Mouse (Mus musculus): ENCODE data around the gene Cyp2t4. TPM values are rescaled to one million over a fixed set of nuclear protein-coding genes. Genes with fewer than 3 reads are reported as not detected.

The Cyp2t4 gene
- polyA plus RNA-seq, 1 experiment from 2014 or later: 0.11 TPM

DNA sequence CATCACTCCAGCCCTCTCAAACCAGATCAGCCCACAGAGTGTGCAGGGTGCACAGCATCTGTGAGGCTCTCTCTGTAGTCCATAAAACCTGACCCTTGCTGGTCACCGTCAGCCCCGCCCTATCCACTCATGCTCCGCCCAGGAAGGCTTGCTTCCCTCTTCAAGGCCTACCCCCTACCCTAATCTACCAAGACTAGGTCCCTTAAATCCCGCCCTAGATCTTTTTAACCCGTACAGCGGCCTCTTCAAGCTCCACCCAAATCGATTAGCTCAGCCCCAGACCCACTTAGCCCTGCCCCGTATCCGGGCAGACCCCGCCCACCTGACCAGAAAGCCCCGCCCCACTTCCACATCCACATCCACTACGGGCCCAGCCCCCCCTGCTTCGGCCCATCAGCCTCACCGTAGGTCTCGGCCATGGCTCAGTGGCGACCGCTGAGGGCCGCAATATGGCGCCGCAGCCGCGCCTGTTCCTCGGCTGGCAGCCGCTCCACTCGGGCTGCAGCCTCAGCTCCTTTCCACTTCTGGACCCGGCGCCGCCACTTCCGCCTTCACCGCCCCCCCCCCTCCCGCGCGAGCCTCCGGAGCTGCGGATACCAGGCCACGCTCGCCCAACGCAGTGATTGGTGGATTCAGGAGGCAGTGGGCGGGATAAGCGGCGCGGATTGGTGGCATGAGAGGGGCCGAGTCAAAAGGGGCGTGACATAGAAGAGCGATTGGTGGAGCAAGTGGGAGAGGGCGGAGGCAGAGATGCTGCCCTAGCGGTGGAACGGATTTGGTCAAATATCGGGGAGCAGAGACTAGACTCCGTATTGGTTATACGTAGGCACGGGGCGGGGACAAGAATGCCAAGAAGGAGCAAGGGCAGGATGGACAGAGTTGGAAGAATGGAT lies 25.1 kb downstream of the Cyp2t4 start, which contains the start of gene Rab4b:
Gene Rab4b, minus strand, starts transcription at position 573 of the 893 bp plus-strand sequence.
- peak within 1 kb of the TSS; percentile 76 for H3K4me3 ChIP-seq
- H3K27me3 ChIP-seq (ENCODE audit: insufficient read depth, poor library complexity, severe bottlenecking): no peaks in the 10 kb centered on the region
- no peaks in the 10 kb centered on the region for H3K9me3 ChIP-seq
- peak; percentile 100 for DNase-seq (ENCODE audit: low spot score)
- peaks cover 3% of the 10 kb centered on the region; the same call in 1 of the 2 replicates for H3K4me1 ChIP-seq
- under 1% methylated on average over 53 of the region's 53 CpGs for WGBS
- peaks cover 26% of the 10 kb centered on the region for H3K36me3 ChIP-seq
- H3K27ac ChIP-seq: peak within 1 kb of the TSS; percentile 92

- peaks cover 24% of the 10 kb centered on the region for H3K36me3 ChIP-seq
- WGBS: 45% methylated on average over 16 of the region's 16 CpGs
- peaks cover 3% of the 10 kb centered on the region; the same call in 1 of the 2 replicates for H3K4me1 ChIP-seq
- DNase-seq (ENCODE audit: low spot score): no peak
- no peaks in the 10 kb centered on the region for H3K9me3 ChIP-seq
- H3K27ac ChIP-seq: peak overlapping the region; percentile 92
- no peaks in the 10 kb centered on the region for H3K27me3 ChIP-seq (ENCODE audit: insufficient read depth, poor library complexity, severe bottlenecking)
- peak overlapping the region; percentile 76 for H3K4me3 ChIP-seq
Measured at GRCm38 (mm10) chr7:27179217-27179918, 25.9 kb downstream of the Cyp2t4 start.

DNA sequence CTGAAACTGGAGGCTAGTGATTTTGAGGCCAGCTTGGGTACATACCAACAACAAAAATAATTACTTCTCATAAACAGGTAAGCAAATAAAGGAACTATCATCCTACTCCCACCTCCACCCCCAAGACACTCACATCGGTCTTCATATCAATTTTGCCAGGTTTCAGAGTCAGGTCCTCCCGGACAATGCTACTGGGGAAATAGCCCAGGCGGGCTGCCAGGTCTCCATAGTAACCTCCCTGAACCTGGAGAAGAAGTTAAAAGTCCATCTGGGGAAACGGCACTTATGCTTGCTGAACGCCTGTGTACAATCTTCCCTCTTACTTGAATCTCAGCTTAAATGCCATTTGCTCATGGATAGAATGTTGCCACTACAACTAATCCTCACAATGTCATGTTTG lies 26.5 kb downstream of the Cyp2t4 start:
- Histone ChIP-seq H3K4me3 (no peak overlapping the region), H3K9me3 (no peaks in the 10 kb centered on the region), H3K36me3 (peaks cover 24% of the 10 kb centered on the region), H3K4me1 (peaks cover 3% of the 10 kb centered on the region; the same call in 1 of the 2 replicates), H3K27me3 (ENCODE audit: insufficient read depth, poor library complexity, severe bottlenecking) (no peaks in the 10 kb centered on the region), H3K27ac (no peak overlapping the region)
- 79% methylated on average over 5 of the region's 5 CpGs for WGBS
- DNase-seq (ENCODE audit: low spot score): no peak

- no peak for DNase-seq (ENCODE audit: low spot score)
Measured at GRCm38 (mm10) chr7:27180837-27181695, 27.6 kb downstream of the Cyp2t4 start, which contains the start of the genes Gm21983 and Mia. Gm21983 (minus strand) TSS chr7:27181086. Mia (minus strand) TSS chr7:27181157.

DNA sequence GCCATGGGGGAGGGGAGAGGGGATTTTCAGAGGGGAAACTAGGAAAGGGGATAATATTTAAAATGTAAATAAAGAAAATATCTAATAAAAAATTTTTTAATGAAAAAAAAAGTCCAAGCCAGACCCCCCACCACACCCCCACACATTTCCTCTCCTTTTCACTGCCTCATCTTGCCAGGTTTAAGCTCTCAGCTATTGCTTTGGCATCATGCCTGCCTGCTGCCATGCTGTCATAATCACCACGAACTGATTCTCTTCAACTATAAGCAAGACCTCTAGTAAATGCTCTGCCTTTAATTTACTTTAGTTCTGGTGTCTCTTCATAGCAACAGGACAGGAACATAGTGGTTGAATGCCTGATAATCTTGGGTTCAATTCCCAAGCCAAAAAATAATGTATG lies 29.0 kb downstream of the Cyp2t4 start:
- peaks cover 42% of the 10 kb centered on the region for H3K36me3 ChIP-seq
- no peaks in the 10 kb centered on the region for H3K27me3 ChIP-seq (ENCODE audit: insufficient read depth, poor library complexity, severe bottlenecking)
- DNase-seq (ENCODE audit: low spot score): no peak
- no peak overlapping the region for H3K27ac ChIP-seq
- H3K9me3 ChIP-seq: no peaks in the 10 kb centered on the region
- 92% methylated on average over 1 of the region's 1 CpGs for WGBS
- no peak overlapping the region for H3K4me3 ChIP-seq
- peaks cover 3% of the 10 kb centered on the region; the same call in 1 of the 2 replicates for H3K4me1 ChIP-seq

More at GRCm38 (mm10) chr7:27180837-27181695, 27.6 kb downstream of the Cyp2t4 start, which contains the start of the genes Gm21983 and Mia:
- Histone ChIP-seq H3K27ac (no peak within 1 kb of the TSS), H3K9me3 (no peaks in the 10 kb centered on the region), H3K36me3 (peaks cover 28% of the 10 kb centered on the region), H3K4me3 (no peak within 1 kb of the TSS), H3K27me3 (ENCODE audit: insufficient read depth, poor library complexity, severe bottlenecking) (no peaks in the 10 kb centered on the region), H3K4me1 (peaks cover 3% of the 10 kb centered on the region; the same call in 1 of the 2 replicates)
- 68% methylated on average over 14 of the region's 14 CpGs for WGBS

DNA sequence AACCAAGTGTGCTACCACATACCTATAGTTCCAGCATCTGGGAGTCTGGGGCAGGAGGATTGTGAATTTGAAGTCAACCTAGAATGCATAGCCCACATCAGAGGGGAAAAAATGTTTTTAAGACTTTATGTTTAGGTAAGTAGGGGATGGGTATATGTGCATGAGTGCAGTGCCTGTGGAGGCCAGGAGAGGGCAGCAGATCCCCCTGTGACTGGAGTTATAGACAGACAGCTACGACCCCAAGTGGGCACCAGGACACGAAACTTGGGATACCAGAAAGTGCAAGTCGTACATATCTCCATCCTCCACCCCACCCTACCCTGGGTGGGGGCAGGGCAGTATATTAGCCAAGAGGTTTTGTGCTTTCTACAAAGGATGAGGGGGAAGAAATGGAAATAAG lies 31.4 kb downstream of the Cyp2t4 start:
- no peak for DNase-seq (ENCODE audit: low spot score)
- no peaks in the 10 kb centered on the region for H3K4me1 ChIP-seq
- no peak overlapping the region for H3K4me3 ChIP-seq
- peaks cover 67% of the 10 kb centered on the region for H3K36me3 ChIP-seq
- no peaks in the 10 kb centered on the region for H3K9me3 ChIP-seq
- 66% methylated on average over 3 of the region's 3 CpGs for WGBS
- no peaks in the 10 kb centered on the region for H3K27me3 ChIP-seq (ENCODE audit: insufficient read depth, poor library complexity, severe bottlenecking)
- H3K27ac ChIP-seq: no peak overlapping the region

DNA sequence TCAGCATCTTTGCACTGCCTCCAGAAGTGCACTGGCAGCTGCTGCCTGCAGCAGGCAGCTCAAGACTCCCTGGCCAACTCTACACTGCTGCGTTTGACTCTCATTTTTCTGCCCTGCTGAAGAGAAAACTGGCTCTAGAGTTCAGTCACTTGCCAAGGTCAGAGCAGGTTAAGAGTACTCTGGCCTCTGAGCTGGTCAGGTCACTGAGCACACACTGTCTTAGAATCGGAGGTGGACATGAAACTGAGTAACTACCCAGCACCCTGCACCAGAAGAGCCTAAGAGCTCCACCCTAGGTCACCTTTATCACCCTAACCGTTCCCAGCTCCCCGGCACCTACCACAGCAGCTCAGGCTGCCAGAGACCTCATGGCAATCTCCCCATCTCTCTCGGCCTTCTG lies 32.5 kb downstream of the Cyp2t4 start:
- 85% methylated on average over 5 of the region's 5 CpGs for WGBS
- no peak overlapping the region for H3K4me3 ChIP-seq
- H3K27ac ChIP-seq: no peak overlapping the region
- H3K4me1 ChIP-seq: no peaks in the 10 kb centered on the region
- H3K27me3 ChIP-seq (ENCODE audit: insufficient read depth, poor library complexity, severe bottlenecking): no peaks in the 10 kb centered on the region
- DNase-seq (ENCODE audit: low spot score): no peak
- H3K9me3 ChIP-seq: no peaks in the 10 kb centered on the region
- H3K36me3 ChIP-seq: peaks cover 77% of the 10 kb centered on the region

GRCm38 (mm10) chr7:27189271-27189931 lies 35.9 kb downstream of the Cyp2t4 start:
- H3K27ac ChIP-seq: no peak overlapping the region
- DNase-seq (ENCODE audit: low spot score): no peak
- H3K27me3 ChIP-seq (ENCODE audit: insufficient read depth, poor library complexity, severe bottlenecking): no peaks in the 10 kb centered on the region
- WGBS: 95% methylated on average over 10 of the region's 10 CpGs
- peaks cover 97% of the 10 kb centered on the region for H3K36me3 ChIP-seq
- no peak overlapping the region for H3K4me3 ChIP-seq
- peaks cover 6% of the 10 kb centered on the region; the same call in 1 of the 2 replicates for H3K4me1 ChIP-seq
- H3K9me3 ChIP-seq: no peaks in the 10 kb centered on the region

DNA sequence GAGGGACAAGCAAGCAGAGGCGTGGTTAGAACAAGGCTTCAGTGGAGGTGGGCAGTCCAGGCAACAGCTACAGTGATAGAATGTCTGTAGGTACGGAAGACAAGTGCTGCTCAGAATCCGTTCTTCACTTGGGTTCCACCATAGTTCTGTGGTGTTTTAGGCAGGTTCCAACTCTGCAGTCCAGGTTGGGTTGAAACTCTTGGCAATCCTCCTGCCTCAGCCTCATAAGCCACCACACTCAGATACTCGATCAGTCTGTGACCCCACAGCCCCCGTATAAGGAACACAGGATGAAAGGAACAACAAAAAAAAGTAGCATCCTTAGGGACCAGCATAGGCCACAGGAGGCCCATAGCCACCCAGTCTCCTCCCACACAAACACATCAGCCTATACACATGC lies 38.9 kb downstream of the Cyp2t4 start:
- Histone ChIP-seq H3K9me3 (no peaks in the 10 kb centered on the region), H3K36me3 (peaks cover 69% of the 10 kb centered on the region), H3K4me3 (no peak overlapping the region), H3K27me3 (ENCODE audit: insufficient read depth, poor library complexity, severe bottlenecking) (no peaks in the 10 kb centered on the region), H3K4me1 (peaks cover 19% of the 10 kb centered on the region; the same call in 1 of the 2 replicates), H3K27ac (no peak overlapping the region)
- no peak for DNase-seq (ENCODE audit: low spot score)
- WGBS: 90% methylated on average over 5 of the region's 5 CpGs

DNA sequence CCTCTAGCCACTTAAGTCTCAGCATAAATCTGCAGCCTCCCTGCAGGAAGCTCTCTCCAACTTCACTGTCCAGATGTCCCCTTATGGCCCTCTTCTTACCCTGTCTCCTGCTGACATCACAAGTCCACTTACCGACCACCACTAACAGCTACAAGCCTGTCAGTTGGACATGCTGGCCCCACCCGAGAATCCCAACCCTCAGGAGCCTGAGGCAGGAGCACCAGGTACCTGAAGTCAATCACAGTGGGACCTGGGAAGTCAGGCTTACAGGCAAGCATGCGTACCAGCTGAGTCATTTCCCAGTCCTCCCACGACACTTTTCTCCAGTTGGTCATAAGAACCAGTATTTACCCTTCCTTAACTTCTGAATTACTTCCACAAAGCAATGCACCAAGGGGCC lies 40.2 kb downstream of the Cyp2t4 start:
- H3K27ac ChIP-seq: no peak overlapping the region
- WGBS: 79% methylated on average over 4 of the region's 4 CpGs

GRCm38 (mm10) chr7:27195681-27196611 lies 42.4 kb downstream of the Cyp2t4 start, which contains the start of the genes BC024978 and Snrpa:
BC024978 (plus strand) TSS chr7:27195781.
Snrpa (minus strand) TSS chr7:27196271.
- Histone ChIP-seq H3K36me3 (peaks cover 45% of the 10 kb centered on the region), H3K27ac (peak within 1 kb of the TSS; percentile 98), H3K4me1 (peaks cover 19% of the 10 kb centered on the region; the same call in 1 of the 2 replicates), H3K27me3 (ENCODE audit: insufficient read depth, poor library complexity, severe bottlenecking) (no peaks in the 10 kb centered on the region), H3K9me3 (no peaks in the 10 kb centered on the region), H3K4me3 (peak within 1 kb of the TSS; percentile 90)
- peak; percentile 100 for DNase-seq (ENCODE audit: low spot score)
- WGBS: under 1% methylated on average over 64 of the region's 64 CpGs

More for the DNA sequence above, 40.2 kb downstream of the Cyp2t4 start:
- H3K36me3 ChIP-seq: peaks cover 59% of the 10 kb centered on the region
- no peaks in the 10 kb centered on the region for H3K27me3 ChIP-seq (ENCODE audit: insufficient read depth, poor library complexity, severe bottlenecking)
- no peaks in the 10 kb centered on the region for H3K9me3 ChIP-seq
- peaks cover 19% of the 10 kb centered on the region; the same call in 1 of the 2 replicates for H3K4me1 ChIP-seq
- DNase-seq (ENCODE audit: low spot score): no peak
- H3K4me3 ChIP-seq: no peak overlapping the region

Data from heart, embryonic 10.5 days (tissue).